Mouse (Mus musculus) frontal cortex, postnatal 10 days (tissue): ENCODE data around the gene Slc2a9.
A peak's percentile ranks its signal among the peaks of the same experiment; 100 is the strongest.

Experiments
- DNase-seq, 2 experiments: peaks; one replicate each; pipeline ENCODE4 v3.0.0; 2022; ENCODE audit warnings: low spot score in 2 of 2, mixed read lengths in 1 of 2

Gene Slc2a9

GRCm38 (mm10) chr5:38469891-38470578 is 32.9 kb downstream of the Slc2a9 start:
- peak in 1 of 2 experiments; percentile 75 for DNase-seq

GRCm38 (mm10) chr5:38466569-38467110 is 36.3 kb downstream of the Slc2a9 start:
- no peak for DNase-seq

- no peak for DNase-seq
These were observed 41.7 kb downstream of the Slc2a9 start for GRCm38 (mm10) chr5:38461261-38461660.

GRCm38 (mm10) chr5:38450936-38451335 is 52.0 kb downstream of the Slc2a9 start:
- no peak for DNase-seq

- no peak for DNase-seq
These were observed 53.3 kb downstream of the Slc2a9 start for GRCm38 (mm10) chr5:38449607-38450006.

GRCm38 (mm10) chr5:38448121-38448520 is 54.8 kb downstream of the Slc2a9 start:
- no peak for DNase-seq

GRCm38 (mm10) chr5:38446316-38446975 is 56.5 kb downstream of the Slc2a9 start:
- DNase-seq = no peak

- no peak for DNase-seq
These were observed 61.7 kb downstream of the Slc2a9 start for GRCm38 (mm10) chr5:38441088-38441839.

GRCm38 (mm10) chr5:38440252-38441005 is 62.5 kb downstream of the Slc2a9 start:
- no peak for DNase-seq

- no peak for DNase-seq
These were observed 66.3 kb downstream of the Slc2a9 start for GRCm38 (mm10) chr5:38436681-38437080.

GRCm38 (mm10) chr5:38434875-38435274 is 68.1 kb downstream of the Slc2a9 start:
- DNase-seq = no peak

- DNase-seq = no peak
These were observed 71.7 kb downstream of the Slc2a9 start for GRCm38 (mm10) chr5:38431201-38431600.

GRCm38 (mm10) chr5:38429106-38429505 is 73.8 kb downstream of the Slc2a9 start:
- DNase-seq = no peak

GRCm38 (mm10) chr5:38427757-38428156 is 75.2 kb downstream of the Slc2a9 start:
- DNase-seq = no peak

- DNase-seq = no peak
These were observed 77.4 kb downstream of the Slc2a9 start for GRCm38 (mm10) chr5:38425569-38425968.

GRCm38 (mm10) chr5:38422426-38422825 is 80.5 kb downstream of the Slc2a9 start:
- DNase-seq = no peak

GRCm38 (mm10) chr5:38418799-38419198 is 84.1 kb downstream of the Slc2a9 start:
- no peak for DNase-seq

GRCm38 (mm10) chr5:38403612-38404011 is 99.3 kb downstream of the Slc2a9 start:
- no peak for DNase-seq

GRCm38 (mm10) chr5:38402288-38402687 is 100.7 kb downstream of the Slc2a9 start:
- DNase-seq = no peak

- DNase-seq = no peak
These were observed 114.1 kb downstream of the Slc2a9 start for GRCm38 (mm10) chr5:38388857-38389256.

GRCm38 (mm10) chr5:38388420-38388823 is 114.5 kb downstream of the Slc2a9 start:
- DNase-seq = no peak

GRCm38 (mm10) chr5:38379970-38380369 is 123.0 kb downstream of the Slc2a9 start:
- no peak for DNase-seq
